ENCODE assay signal across 20 mouse cellular contexts in the genomic region with DNA sequence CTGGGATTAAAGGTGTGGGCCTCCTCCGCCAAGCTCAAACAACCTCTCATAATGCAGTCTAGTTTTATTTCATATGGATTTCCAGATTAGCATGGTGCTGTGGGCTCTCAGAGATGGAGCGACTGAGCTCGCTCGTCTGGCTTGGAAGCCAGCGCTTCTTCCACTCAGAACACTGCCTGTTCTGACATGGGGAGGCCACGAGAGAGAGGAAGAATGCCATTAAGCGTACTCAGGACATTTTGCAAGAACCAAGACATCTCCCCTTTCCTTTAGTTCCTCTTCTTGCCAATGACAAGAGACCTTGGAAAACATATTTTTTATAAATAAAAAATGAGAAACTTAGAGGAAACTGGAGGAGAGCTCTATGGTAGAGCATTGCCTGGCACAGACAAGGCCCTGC. TPM values are rescaled to one million over a fixed set of nuclear protein-coding genes. Genes with fewer than 3 reads are reported as not detected.
"Had no signal": no experiment of that assay in that cellular context is flagged by ENCODE, and none has a peak within 500 bp of the region (broad histone marks: within the 10 kb centered on the region; RNA-seq: fewer than 3 reads in every experiment).

No protein-coding gene starts in this region.

- H3K4me2 ChIP-seq: limb, embryonic 13.5 days; liver, embryonic 13.5 days; neural tube, embryonic 12.5 days had no signal

- H3K27ac ChIP-seq: kidney, postnatal 0 days; limb, embryonic 13.5 days; liver, embryonic 13.5 days; midbrain, embryonic 10.5 days; neural tube, embryonic 12.5 days; stomach, postnatal 0 days had no signal

- DNase-seq: kidney, adult 11 months; kidney, adult 9 months; kidney, postnatal 36 days; left cerebral cortex, postnatal 4 days; liver, embryonic 13.5 days; lung, adult 2 months; lung, postnatal 10 days; midbrain, embryonic 14.5 days; retina, postnatal 1 day; right cerebral cortex, postnatal 14 days; thymus, adult 18-20 months; thymus, postnatal 14 days had no signal

- H3K9ac ChIP-seq: limb, embryonic 13.5 days; liver, embryonic 13.5 days; neural tube, embryonic 12.5 days had no signal

- H3K27me3 ChIP-seq: limb, embryonic 13.5 days; liver, embryonic 13.5 days; neural tube, embryonic 12.5 days had no signal

- H3K9me3 ChIP-seq: limb, embryonic 13.5 days; liver, embryonic 13.5 days; midbrain, embryonic 10.5 days; neural tube, embryonic 12.5 days had no signal

- ATAC-seq: inflammation-experienced regulatory T-cells, adult 6 months had no signal

- H3K4me3 ChIP-seq: limb, embryonic 13.5 days; liver, embryonic 13.5 days; midbrain, embryonic 10.5 days; neural tube, embryonic 12.5 days had no signal

RNA-seq across cellular contexts. Expression of a gene that starts 32.3 kb away (rescaled TPM):
- total RNA-seq: layer of hippocampus, adult 18-20 months; layer of hippocampus, postnatal 10 days had no signal
- polyA plus RNA-seq: inflammation-experienced regulatory T-cells, adult 6 months; kidney, postnatal 0 days; limb, embryonic 13.5 days; liver, embryonic 13.5 days; lung, adult 2 months; midbrain, embryonic 10.5 days; midbrain, embryonic 14.5 days; neural tube, embryonic 12.5 days; stomach, postnatal 0 days had no signal
